Mouse (Mus musculus) forelimb bud, embryonic 11.5 days (tissue): ENCODE measurements around the gene Zfp933.
"Not testable (repeated sequence)": the region's sequence is repeated elsewhere in the genome, so short reads cannot be mapped to it uniquely, and the experiment has no call there.

Experiments used
- DNase-seq: peaks from one replicate; pipeline ENCODE4 v3.0.0-alpha.2; 2012; ENCODE audit warnings: low read depth, low spot score

The Zfp933 gene

DNA sequence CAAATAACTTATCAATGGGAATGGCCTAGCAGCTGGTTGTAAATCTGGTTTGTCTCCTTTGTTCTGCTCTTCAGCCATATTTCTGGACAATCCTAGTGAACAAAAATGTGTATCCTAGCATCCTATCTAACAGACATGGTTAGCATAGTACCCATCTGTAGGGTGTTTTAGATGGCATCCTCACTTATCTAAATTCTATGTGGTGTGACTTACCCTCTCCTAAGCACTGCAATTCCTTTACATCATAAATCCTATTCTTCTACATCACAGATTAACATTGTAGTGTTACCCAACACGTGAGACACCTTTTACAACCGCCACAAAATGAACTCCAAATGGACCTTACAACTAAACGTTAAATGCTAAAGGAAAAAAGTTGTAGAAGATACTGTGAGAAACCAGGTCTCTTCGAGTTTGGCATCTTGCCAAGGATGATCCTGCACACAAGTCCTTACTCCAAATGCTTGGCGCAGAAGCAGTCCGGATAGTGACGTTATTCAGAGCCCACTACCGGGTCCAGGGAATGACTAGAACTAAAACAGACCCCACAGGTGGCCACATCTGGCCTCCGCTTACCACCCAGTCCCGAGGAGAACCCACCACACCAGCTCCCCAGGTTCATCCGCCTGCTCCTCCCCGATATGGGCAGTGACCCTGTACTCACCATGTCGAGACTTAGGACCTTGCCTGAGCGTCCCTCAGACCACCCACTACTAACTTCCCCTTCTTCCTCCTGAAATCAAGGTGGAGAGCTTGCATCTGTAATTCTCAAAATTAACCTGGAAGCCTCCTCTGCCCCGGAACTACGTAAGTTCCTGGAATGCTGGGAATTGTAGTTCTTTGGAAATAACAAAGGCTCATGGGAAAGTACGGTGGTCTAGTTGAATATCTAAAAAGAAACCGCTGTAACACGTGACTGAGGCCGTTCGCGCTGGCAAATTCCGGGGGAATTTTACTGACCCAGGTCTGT lies at the start of gene Zfp933:
TSS of gene Zfp933 (minus strand) at position 753 of the 970 bp plus-strand sequence.
- DNase-seq = peak; percentile 90

DNA sequence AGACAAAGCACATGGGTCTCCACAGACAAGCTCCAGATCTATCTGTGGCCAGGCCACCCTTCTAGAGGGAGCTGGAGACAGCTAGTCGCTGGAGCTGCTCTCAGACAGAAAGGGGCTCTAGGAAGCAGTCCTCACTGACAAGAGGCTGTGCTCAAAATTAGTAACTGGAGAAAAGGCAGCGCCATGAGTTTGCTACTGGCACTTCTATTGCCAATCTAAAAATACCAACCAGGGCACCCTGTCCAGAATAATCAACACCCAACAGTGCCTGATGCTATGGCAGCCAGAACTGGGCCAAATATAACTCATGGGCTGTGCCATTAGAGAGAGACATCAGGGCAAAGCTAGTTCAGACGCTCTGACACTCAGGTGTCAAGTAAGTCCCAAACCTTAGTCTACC lies 49.2 kb upstream of the Zfp933 start:
- no peak for DNase-seq

DNA sequence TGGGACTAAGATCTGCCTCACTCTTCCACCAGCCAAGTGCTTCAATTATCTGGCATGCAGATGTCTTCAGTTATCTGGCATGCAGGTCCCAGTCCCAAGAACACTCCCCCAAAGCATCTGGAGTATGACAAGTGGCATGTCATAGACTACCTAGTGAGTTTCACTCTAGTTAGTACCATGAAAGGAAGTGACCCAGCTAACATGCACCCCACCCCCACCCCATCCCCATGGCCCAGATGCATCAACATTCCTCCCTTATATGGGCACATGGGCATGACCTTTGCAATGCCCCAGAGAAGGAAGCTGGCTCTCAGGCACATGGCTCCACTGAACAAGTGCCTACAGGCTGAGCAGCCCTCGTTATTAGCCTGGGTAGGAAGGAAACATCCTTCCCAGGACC lies 48.2 kb upstream of the Zfp933 start:
- no peak for DNase-seq

DNA sequence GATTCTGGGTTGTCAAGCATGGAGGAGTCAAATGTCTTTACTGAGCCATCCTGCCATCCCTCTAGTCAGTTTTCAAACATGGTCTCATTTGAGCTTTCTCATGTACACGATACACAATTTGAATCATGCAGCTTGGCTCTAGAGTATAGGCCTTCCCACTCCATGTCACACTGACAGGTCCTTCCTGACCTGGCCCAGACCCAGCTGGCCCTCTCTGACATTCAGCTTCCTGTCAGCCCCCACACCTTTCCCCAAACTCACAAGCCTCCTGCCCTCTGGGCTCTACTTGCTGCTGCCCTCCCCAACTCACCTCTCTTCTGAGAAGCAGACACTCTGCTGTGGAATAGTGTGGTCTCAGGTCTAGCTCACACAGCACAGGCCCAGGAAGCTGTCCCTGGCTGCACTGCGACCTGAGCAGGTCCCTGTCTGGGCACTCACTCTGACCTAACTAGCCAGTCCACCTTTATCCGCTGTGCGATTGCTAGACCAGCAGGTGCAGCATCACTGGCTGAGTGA lies 47.7 kb upstream of the Zfp933 start:
- DNase-seq = no peak

DNA sequence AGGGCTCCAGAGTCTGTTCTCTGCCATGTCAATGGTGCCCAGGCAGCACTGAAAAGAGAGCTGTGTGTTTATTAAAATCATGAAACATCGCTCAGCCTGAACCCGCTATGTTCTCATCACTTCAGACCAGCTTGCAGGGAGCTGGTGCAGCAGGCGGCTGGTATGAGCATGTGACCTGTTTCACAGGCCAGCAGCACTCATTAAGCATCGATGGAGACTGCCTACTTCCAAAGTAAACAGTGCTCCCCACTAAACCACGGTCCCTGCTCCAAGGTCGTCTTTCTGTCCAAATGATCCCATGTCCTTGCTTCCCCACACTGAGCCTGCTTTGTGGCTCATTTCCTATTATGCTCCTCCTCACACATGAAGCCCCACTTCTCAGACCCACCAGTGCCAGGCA lies 42.2 kb upstream of the Zfp933 start:
- DNase-seq = no peak

DNA sequence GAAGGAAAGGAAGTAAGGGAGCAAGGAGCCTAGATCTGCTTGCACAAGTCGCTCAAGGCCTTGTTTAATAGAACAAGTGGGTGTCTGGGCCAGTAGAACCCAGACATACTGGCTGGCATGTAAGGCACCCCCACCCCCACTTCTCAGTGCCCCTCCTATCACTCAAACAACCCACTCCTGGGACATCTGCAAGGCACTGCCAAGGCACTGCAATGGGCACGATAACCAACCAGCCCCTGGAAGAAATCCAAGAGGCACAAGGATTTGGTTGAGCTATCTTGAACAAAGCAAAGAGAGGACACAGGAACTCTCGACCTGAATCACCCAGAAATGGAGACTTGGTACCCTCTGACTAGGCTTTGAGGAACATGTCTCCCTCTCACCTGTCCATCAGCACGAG lies 40.1 kb upstream of the Zfp933 start:
- no peak for DNase-seq

DNA sequence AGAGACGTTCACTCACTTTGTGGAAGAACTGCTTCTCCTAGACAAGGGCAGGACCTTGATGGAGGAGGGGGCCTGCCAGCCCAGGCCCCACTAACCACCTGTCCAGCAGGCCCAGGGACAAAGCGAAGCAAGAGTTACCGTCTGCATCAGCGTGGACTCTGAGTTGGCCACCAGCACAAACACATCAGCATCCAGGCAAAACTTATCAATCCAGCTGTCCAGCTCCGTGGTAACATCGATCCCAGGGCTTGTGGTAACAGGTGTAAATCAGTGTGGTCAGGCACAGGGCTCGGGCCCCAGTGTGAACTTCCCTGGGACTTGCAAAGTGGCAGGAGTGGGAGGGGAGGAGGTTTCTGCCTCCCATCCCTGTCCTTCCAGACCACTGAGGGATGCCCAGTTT lies 39.1 kb upstream of the Zfp933 start:
- no peak for DNase-seq

DNA sequence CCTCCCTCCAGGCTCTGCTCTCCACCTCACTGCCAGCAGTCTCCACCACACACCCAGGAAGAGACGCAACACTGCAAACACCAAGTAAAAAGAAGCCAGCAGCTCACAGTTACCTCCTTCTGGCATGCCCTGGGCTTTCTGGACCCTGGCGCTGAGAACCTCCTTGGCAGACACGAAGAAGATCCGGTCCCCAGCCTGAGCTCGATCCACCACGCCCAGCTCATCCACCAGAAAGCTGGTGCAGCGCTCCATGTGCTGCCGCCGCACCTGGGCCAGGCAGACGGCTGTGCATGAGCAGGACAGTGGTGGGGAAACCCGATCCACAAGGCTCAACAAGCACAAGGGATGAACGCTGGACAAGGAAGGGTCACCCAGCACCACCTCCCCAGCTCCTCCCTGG lies 38.0 kb upstream of the Zfp933 start:
- no peak for DNase-seq

DNA sequence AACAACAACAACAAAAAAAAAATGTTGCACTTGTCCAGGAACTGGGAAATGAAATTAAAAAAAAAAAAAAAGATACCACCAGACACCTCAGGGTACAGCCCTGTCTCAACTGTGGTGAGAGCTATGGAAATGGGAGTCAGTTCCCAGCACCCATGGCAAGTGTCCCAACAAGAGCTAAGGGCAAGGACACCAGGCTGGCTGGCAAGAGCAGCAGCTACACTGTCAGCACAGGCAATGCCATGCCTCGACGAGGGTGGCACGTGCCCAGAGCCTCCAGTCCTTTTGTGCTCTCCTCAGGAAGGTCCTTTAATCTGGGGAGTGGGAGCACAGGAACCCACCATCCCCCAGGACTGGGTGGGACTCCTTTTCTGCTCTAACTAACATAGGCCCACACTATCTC lies 36.0 kb upstream of the Zfp933 start:
- no peak for DNase-seq

DNA sequence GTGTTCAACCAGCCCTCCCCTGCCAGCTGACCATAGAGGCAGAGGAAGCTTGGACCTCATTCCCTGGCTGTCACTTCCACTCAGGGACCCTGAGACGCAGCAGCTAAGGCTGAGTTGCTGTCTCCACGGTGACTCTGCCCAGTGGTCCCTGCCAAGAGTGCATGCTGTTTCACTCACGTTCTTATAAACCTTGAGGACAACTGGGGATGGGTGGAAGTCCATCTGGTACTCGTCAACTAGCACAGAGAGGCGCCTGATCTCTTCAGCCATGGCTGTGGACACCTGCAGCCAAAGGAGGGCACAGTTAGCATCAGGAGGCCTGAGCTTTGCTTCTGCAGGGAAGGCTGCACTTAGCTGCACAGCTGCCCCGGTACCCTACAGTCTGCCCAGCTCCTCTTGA lies 34.9 kb upstream of the Zfp933 start:
- no peak for DNase-seq

DNA sequence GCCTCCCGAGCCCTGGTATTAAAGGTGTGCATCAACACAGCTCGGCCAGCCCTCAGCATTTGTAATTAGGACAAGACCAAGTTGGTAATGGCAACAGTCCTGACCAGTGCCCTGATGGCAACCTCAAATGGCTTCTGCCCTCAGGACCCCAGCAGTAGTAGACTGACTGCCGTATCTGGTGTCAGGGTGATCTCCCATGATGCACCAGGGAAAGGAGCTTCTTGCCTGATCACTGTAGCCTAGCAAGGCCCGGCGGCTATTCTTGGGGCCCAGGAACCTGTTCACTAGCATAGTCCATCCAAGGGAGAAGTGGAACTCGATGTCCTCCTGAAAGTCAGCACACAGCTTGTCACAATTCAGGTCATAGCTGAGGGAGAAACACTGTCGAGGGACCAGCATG lies 33.6 kb upstream of the Zfp933 start:
- DNase-seq = no peak

DNA sequence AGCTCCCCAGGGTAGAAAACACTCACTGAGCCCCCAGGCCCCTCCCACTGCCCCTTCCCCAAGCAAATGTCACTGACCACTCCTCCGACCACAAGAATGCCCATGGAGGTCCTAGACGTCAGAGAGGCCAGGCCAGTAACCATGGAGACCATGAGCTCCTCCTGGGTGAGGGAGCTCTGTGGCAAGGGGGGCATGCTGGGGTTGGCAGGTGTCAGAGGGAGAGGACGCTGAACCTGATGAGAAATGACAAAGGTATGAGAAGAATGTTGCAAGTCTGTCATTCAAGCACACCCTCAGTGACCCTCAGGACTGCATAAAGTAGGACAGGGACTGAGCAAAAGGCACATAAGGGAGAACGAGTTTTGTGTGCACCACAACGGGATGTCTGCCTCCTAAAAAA lies 31.7 kb upstream of the Zfp933 start:
- no peak for DNase-seq

DNA sequence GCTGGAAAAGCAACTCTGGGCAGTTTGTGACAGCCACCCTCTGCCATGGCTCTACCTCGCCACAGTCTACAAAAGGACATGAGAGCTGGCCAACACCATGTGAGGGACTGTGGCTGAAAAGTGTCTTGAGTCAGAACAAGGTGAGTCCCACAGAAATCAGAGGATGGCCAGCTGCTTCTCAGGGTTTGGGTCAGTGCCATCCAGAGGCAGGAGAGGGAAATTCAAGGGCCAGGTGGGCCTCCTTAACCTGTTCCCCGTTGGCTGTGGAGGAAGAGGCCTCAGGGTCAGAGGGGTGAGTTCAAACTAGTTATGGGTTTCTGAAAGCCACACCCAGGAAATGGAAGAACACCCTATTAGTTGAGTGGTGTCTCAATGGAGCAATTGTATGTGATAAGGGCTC lies 31.3 kb upstream of the Zfp933 start:
- DNase-seq = no peak

DNA sequence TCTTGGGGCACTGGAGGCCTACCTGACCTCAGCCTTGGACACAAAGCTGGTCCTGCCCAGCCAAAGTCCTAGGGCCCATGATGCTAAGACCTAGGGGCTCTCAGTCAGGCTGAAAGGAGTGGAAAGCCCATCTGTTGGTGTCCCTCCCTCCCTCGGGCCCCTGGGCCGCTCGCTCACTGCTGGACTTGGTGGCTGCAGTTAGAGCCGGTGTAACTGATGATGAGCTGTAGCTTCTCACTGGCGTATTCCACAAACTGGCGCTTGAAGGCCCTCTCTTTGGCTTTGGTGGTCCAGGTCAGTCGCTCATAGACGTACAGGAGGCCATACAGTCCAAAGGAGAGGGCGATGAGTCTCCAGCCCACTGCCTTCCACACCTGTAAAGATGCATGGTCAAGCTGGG lies 30.4 kb upstream of the Zfp933 start:
- DNase-seq = no peak

DNA sequence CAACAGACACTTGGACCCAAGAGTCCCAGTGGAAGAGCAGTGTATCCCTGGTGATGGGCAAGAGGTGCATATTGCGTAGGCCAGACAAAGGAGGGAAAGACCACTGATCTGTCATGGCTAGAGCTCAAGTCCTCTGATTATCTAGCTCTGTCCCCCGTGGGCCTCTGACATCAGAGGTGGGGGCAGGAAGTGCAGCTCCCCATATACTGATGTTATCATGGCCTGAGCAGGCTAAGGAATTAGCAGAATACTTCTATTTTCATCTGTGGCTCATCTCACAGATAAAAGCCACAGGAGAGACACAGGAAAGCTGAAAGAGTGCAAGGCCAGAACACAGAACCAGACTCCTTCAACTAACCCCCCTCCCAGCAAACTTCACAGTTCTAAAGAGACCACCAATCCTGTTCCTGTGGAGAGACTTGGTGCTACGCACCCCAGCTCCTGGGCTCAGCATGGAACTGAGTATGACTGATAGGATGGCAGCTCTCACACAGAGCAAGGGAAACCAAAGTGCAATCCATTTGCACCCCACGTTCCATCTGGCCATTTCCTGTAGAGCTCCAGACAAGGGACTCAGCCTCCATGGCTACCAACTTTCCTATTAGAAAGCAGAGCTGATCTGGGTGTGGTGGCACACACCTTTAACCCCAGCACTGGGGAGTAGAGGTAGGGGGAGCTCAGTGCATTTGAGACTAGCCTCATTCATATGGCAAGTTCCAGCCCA lies 27.8 kb upstream of the Zfp933 start:
- DNase-seq = no peak

DNA sequence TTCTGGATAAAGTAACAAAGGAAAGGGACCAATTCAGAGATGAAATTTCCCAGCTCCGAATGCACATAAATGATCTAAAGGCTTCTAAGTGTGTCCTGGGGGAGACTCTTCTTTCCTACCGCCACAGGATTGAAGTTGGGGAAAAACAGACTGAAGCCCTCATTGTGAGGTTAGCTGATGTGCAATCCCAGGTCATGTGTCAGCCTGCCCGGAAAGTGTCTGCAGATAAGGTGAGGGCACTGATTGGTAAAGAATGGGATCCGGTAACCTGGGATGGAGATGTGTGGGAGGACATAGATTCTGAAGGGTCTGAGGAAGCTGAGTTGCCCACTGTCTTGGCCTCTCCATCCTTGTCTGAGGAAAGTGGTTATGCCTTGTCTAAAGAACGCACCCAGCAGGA lies 21.1 kb upstream of the Zfp933 start:
- DNase-seq = no peak

DNA sequence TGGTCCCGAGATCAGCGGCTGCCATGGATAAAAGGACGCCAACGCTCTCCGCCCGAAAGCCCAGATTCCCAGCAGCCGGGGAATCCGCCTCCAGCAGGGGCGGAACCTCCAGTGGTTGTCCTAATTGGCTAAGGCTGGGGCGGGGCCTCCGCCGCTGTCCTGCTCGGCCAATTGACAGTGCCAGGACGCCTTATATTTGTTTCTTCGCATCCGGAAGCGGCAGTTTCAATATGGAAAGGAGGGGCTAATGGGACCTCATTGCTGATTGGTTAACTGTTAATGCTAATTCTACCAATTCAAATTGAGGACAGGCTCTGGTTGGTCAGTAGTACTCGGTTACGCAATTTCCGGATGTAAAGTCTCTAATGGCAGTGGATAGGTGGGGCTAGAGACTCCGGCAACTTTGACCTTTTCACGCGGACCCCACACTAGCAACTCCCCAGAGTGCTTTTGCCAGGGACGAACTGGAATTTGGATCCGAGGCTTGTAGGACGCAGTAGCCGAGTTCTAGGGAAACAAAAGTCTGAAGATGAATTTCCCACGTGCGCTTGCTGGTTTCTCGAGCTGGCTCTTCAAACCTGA lies 20.4 kb upstream of the Zfp933 start, which contains the start of the genes Miip and Fv1:
TSS of gene Miip (minus strand) at position 367 of the 582 bp plus-strand sequence.
TSS of gene Fv1 (plus strand) at position 530 of the 582 bp plus-strand sequence.
- peak; percentile 97 for DNase-seq

DNA sequence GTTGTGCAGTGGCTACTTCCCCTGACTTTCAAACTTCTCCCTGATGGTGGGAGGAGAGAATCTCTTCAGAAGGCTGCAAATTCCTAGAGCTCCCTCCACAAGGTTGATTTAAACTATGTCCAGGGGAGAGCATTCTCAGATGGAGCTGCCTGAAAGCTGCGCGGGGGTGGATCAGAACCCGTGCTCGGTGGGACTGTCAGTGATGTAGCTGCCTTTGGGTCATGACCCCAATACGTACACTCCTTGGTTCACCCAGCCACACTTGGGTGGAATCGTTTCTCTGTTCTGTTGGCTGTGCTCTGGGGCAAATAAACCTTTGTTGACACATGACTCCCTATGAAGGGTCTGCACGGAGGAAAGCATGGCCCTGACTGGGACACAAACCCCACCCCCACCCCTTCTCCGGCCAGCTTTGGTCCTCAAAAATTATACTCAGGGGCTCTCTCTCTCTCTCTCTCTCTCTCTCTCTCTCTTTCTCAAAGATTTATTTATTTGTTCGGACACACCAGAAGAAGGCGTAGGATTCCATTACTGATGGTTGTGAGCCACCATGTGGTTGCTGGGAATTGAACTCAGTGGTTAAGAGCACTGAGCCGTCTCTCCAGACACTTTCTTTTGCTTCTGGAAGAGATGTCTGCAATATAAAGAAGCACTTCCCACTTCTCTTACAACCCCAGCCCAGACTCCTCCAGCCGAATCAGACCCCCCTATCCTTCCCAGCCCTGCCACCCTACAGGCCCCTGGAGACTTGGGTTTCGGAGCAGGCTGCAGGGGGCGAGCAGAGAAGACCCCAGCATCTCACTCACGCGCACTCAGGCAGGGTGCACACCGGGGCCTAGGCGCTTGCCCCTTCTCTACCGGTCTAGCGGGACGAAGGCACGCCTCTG lies 19.6 kb upstream of the Zfp933 start:
- DNase-seq = no peak

DNA sequence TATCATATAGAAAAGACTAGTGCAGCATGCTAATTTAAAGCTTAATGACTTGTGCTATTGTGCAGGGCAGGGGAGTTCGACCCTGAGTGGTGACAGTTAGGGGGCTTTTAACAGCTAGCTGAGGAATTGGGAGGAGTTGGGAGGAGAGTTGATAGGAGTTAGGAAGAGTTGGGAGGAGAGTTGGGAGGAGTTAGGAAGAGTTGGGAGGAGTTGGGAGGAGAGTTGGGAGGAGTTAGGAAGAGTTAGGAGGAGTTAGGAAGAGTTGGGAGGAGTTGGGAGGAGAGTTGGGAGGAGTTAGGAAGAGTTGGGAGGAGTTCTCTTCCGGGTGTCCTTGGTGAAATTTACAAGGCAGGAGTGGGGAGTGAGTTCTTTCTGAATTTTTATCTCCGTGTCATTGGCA lies 18.6 kb upstream of the Zfp933 start:
- DNase-seq = not testable (repeated sequence)

DNA sequence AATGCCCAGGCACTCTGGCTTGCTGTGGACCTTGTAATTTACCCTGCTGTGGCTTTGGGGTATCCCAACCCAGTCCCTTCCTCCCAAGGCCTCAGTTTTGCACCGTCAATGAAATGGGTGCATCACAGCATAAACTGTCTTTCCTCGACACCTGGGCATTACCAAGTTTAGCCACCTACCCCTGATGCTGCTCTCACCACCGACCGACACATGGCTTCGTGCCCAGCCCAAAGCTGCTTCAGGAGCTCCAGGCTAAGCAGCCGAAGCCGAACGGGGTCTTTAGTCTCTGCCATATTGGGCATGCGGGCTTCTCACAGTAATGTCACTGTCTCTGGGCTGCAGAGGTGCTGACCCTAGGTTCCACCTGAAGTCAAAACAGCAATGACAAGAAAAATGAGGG lies 17.9 kb upstream of the Zfp933 start:
- no peak for DNase-seq

DNA sequence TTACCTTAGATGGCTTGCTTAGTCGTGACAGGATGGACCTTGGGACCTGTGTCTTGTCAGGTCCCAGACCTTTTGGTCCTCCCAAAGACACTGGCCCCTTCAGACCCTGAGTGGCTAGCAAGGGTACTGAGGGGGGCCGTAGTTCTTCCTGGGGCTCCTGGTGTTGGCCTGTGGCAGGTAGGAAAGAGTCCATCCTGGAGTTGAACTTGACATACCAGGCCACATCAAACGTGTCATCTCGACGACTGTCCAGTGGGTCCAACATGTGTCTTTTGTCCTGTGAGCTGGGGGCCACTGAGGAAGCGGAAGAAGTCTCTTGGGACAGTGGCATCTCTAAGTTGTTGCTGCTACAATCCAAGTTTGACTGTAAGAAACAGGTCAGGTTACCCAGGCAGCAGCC lies 17.5 kb upstream of the Zfp933 start:
- DNase-seq = no peak
